Mouse (Mus musculus) liver, embryonic 14.5 days (tissue): ENCODE measurements around the gene Alg2.

ENCODE experiments used
- CTCF ChIP-seq: IDR thresholded peaks from 2 replicates; pipeline ENCODE4 v1.5.1; 2016; ENCODE audit warnings: antibody characterized with exemption, low read depth, control low read depth
- EP300 ChIP-seq: IDR thresholded peaks from 2 replicates; pipeline ENCODE4 v1.6.1; 2016; ENCODE audit warnings: antibody characterized with exemption, low read depth

- no peak for TF ChIP-seq CTCF
- no peak for TF ChIP-seq EP300
These were observed 18.4 kb upstream of the Alg2 start for GRCm38 (mm10) chr4:47492311-47493086.
